Mouse (Mus musculus): ENCODE measurements around the gene Ube3b. TPM values are rescaled to one million over a fixed set of nuclear protein-coding genes. Genes with fewer than 3 reads are reported as not detected.

Ube3b gene
- polyA plus RNA-seq, 1 experiment from 2014 or later: 19.4 TPM

DNA sequence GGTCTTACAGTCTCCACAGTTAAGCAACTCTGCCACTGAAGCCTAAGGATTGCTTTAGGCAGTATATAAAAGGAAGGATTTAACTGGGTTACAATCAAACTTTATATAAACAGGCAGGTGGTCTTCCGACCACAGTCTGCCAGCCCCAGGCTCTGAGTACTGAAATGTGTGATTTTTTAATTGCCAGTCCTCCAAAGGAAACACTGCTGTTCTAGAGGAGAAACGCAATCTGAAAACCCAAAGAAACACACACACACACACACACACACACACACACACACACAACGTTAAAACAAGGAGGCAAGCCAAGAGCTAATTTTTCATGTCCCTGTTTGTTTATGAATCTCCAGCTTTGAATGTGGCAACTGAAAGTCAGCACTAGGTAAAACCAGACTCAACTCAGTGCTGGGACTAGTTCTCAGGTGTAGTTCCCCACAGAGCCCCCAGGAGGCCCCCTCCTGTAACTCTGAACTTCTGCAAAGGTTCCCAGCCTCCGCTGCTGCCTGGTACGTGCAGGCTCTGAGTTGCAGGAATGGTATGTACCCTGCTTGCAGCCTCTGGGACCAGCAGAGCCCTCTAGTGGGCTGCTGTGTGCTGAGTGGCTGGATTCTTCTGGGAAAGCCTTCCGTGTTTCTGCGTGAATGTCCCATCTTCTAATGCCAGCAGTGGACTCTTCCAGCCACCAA is 24.0 kb upstream of the Ube3b start:
- Histone ChIP-seq H3K36me3 (ENCODE audit: control insufficient read depth, insufficient read depth, low read length) (no peaks in the 10 kb centered on the region), H3K9me3 (ENCODE audit: control insufficient read depth, low read length) (no peaks in the 10 kb centered on the region), H3K9ac (ENCODE audit: low read length) (peak overlapping the region; percentile 51), H3K4me2 (replicated peaks; ENCODE audit: low read depth) (peak overlapping the region; percentile 51), H3K4me3 (ENCODE audit: low read depth, low read length) (peak overlapping the region; percentile 20; the same call in 1 of the 2 replicates), H3K27ac (replicated peaks) (peak overlapping the region; percentile 96), H3K27me3 (ENCODE audit: control insufficient read depth, insufficient read depth, low read length) (no peaks in the 10 kb centered on the region), H3K4me1 (replicated peaks; ENCODE audit: control insufficient read depth, insufficient read depth) (peaks cover 8% of the 10 kb centered on the region; the same call in 1 of the 2 replicates)
- DNase-seq (ENCODE audit: low spot score) (peak; percentile 94), ATAC-seq (ENCODE audit: low FRiP score, low TSS enrichment) (peak; percentile 93)
- TF ChIP-seq CTCF (IDR thresholded peaks at IDR 0.05; ENCODE audit: low read depth): peak; percentile 95
- TF ChIP-seq EP300 (optimal IDR thresholded peaks at IDR 0.05): peak; percentile 79
- 10% methylated on average over 7 of the region's 7 CpGs for WGBS

DNA sequence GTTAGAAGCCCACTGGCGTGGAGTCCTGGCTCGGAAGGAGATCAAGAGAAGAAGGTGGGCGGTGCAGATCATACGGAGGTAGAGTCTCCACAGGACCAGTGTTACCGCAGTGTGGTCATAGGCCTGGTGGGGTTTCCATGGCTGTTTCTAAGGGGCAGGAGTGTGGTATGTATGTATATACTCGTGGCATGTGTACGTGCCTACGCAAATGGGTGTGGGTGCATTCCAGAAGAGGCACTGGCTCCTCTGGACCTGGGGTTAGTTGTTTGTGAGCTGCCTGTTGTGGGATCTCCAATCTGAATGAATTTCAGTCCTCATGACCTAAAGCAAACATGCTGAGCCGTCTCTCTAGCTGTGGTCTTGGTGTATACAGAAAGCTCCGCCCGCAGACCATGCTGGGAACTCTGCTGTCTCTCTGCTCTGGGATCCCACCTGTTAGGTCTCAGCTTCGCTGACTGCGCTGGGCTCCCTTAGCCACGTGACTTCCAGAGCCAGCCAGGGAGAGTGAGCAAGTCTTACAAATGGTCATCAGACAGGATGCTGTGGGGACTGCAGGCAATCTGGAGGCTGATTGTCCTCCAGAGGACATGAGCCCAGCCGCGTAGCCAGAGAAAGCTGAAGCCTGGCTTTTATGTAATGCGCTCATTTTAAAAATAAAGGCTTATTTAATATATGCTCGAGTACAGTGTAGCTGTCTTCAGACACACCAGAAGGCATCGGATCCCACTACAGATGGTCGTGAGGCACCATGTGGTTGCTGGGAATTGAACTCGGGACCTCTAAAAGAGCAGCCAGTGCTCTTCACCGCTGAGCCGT is 23.3 kb upstream of the Ube3b start:
- WGBS: 18% methylated on average over 23 of the region's 23 CpGs
- H3K4me2 ChIP-seq (replicated peaks; ENCODE audit: low read depth): peak overlapping the region; percentile 51
- peak overlapping the region; percentile 96 for H3K27ac ChIP-seq (replicated peaks)
- peak overlapping the region; percentile 51 for H3K9ac ChIP-seq (ENCODE audit: low read length)
- DNase-seq (ENCODE audit: low spot score): peak; percentile 82
- TF ChIP-seq CTCF (IDR thresholded peaks at IDR 0.05; ENCODE audit: low read depth) (no peak), EP300 (optimal IDR thresholded peaks at IDR 0.05) (no peak)
- peak overlapping the region; percentile 20; the same call in 1 of the 2 replicates for H3K4me3 ChIP-seq (ENCODE audit: low read depth, low read length)
- no peaks in the 10 kb centered on the region for H3K9me3 ChIP-seq (ENCODE audit: control insufficient read depth, low read length)
- peaks cover 8% of the 10 kb centered on the region; the same call in 1 of the 2 replicates for H3K4me1 ChIP-seq (replicated peaks; ENCODE audit: control insufficient read depth, insufficient read depth)
- H3K27me3 ChIP-seq (ENCODE audit: control insufficient read depth, insufficient read depth, low read length): no peaks in the 10 kb centered on the region
- H3K36me3 ChIP-seq (ENCODE audit: control insufficient read depth, insufficient read depth, low read length): no peaks in the 10 kb centered on the region
- peak; percentile 89 for ATAC-seq (ENCODE audit: low FRiP score, low TSS enrichment)

GRCm38 (mm10) chr5:114358833-114359232 is 21.6 kb upstream of the Ube3b start:
- Histone ChIP-seq H3K27me3 (ENCODE audit: control insufficient read depth, insufficient read depth, low read length) (no peaks in the 10 kb centered on the region), H3K4me1 (replicated peaks; ENCODE audit: control insufficient read depth, insufficient read depth) (peaks cover 8% of the 10 kb centered on the region; the same call in 1 of the 2 replicates), H3K4me2 (replicated peaks; ENCODE audit: low read depth) (no peak overlapping the region), H3K27ac (replicated peaks) (peak overlapping the region; percentile 40), H3K9ac (ENCODE audit: low read length) (no peak overlapping the region), H3K9me3 (ENCODE audit: control insufficient read depth, low read length) (no peaks in the 10 kb centered on the region), H3K36me3 (ENCODE audit: control insufficient read depth, insufficient read depth, low read length) (peaks cover 9% of the 10 kb centered on the region; the same call in 1 of the 2 replicates), H3K4me3 (ENCODE audit: low read depth, low read length) (no peak overlapping the region)
- WGBS: 75% methylated on average over 10 of the region's 10 CpGs
- DNase-seq (ENCODE audit: low spot score) (no peak), ATAC-seq (ENCODE audit: low FRiP score, low TSS enrichment) (no peak)
- no peak for TF ChIP-seq EP300 (optimal IDR thresholded peaks at IDR 0.05)
- no peak for TF ChIP-seq CTCF (IDR thresholded peaks at IDR 0.05; ENCODE audit: low read depth)

GRCm38 (mm10) chr5:114359586-114359985 is 20.8 kb upstream of the Ube3b start:
- H3K27ac ChIP-seq (replicated peaks): peak overlapping the region; percentile 40; the same call in 1 of the 2 replicates
- H3K9me3 ChIP-seq (ENCODE audit: control insufficient read depth, low read length): no peaks in the 10 kb centered on the region

DNA sequence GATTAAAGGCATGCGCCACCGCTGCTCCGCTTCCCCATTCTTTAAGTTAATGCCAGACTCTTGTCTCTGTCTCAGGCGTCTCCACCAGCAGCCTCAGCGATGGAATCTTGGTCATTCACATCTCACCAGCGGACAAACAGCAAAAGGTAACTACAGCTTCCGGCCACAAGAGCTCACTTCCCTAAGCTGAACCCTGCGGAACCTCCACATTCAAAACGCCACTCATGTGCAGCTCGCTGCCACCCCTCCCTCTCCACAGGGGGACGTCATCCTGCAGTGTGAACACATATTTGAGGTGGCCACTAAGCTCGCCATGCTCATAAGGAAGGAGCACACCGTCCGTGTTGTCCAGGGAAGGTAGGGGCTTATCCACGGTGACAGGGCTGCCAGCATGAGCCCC is 19.4 kb upstream of the Ube3b start:
- 85% methylated on average over 15 of the region's 15 CpGs for WGBS

More at GRCm38 (mm10) chr5:114359586-114359985, 20.8 kb upstream of the Ube3b start:
- DNase-seq (ENCODE audit: low spot score) (no peak), ATAC-seq (ENCODE audit: low FRiP score, low TSS enrichment) (no peak)
- Histone ChIP-seq H3K4me2 (replicated peaks; ENCODE audit: low read depth) (no peak overlapping the region), H3K27me3 (ENCODE audit: control insufficient read depth, insufficient read depth, low read length) (no peaks in the 10 kb centered on the region), H3K4me3 (ENCODE audit: low read depth, low read length) (no peak overlapping the region), H3K4me1 (replicated peaks; ENCODE audit: control insufficient read depth, insufficient read depth) (peaks cover 8% of the 10 kb centered on the region), H3K9ac (ENCODE audit: low read length) (no peak overlapping the region), H3K36me3 (ENCODE audit: control insufficient read depth, insufficient read depth, low read length) (peaks cover 9% of the 10 kb centered on the region)
- WGBS: 37% methylated on average over 8 of the region's 8 CpGs
- TF ChIP-seq CTCF (IDR thresholded peaks at IDR 0.05; ENCODE audit: low read depth): no peak
- no peak for TF ChIP-seq EP300 (optimal IDR thresholded peaks at IDR 0.05)

More for the DNA sequence above, 19.4 kb upstream of the Ube3b start:
- no peak overlapping the region for H3K9ac ChIP-seq (ENCODE audit: low read length)
- H3K4me3 ChIP-seq (ENCODE audit: low read depth, low read length): no peak overlapping the region
- H3K27ac ChIP-seq (replicated peaks): no peak overlapping the region
- no peak for TF ChIP-seq CTCF (IDR thresholded peaks at IDR 0.05; ENCODE audit: low read depth)
- DNase-seq (ENCODE audit: low spot score): no peak
- H3K9me3 ChIP-seq (ENCODE audit: control insufficient read depth, low read length): no peaks in the 10 kb centered on the region
- no peak for ATAC-seq (ENCODE audit: low FRiP score, low TSS enrichment)
- H3K4me1 ChIP-seq (replicated peaks; ENCODE audit: control insufficient read depth, insufficient read depth): peaks cover 14% of the 10 kb centered on the region
- H3K36me3 ChIP-seq (ENCODE audit: control insufficient read depth, insufficient read depth, low read length): peaks cover 11% of the 10 kb centered on the region
- no peak overlapping the region for H3K4me2 ChIP-seq (replicated peaks; ENCODE audit: low read depth)
- no peaks in the 10 kb centered on the region for H3K27me3 ChIP-seq (ENCODE audit: control insufficient read depth, insufficient read depth, low read length)

Measured in stomach, postnatal 0 days (tissue).